ENCODE assay signal across 9 mouse cellular contexts in genomic region chr15:41951276-41951675, GRCm38 (mm10).
DNase-seq lines count a peak whose midpoint lies in the region; ATAC-seq and TF ChIP-seq lines count a peak whose summit lies in the region.
"Had no signal": no experiment of that assay in that cellular context is flagged by ENCODE, and none has a peak within 500 bp of the region (broad histone marks: within the 10 kb centered on the region; RNA-seq: fewer than 3 reads in every experiment).

No protein-coding gene starts in this region.

- WGBS in kidney, embryonic 16.5 days: 58% methylated on average over 5 of the region's 5 CpGs
- 73% methylated on average over 5 of the region's 5 CpGs for WGBS in hindbrain, postnatal 0 days
- WGBS in forebrain, embryonic 12.5 days: 79% methylated on average over 5 of the region's 5 CpGs

- H3K36me3 ChIP-seq in kidney, embryonic 16.5 days (ENCODE audit: insufficient read depth, low read length): no peaks in the 10 kb centered on the region
- H3K36me3 ChIP-seq in hindbrain, postnatal 0 days (ENCODE audit: insufficient read depth, low read length): no peaks in the 10 kb centered on the region
- no peaks in the 10 kb centered on the region for H3K36me3 ChIP-seq in splenic B cell, adult 2 months (ENCODE audit: control insufficient read depth, insufficient read depth, low read length, poor library complexity, severe bottlenecking)
- no peaks in the 10 kb centered on the region for H3K36me3 ChIP-seq in forebrain, embryonic 12.5 days (replicated peaks)
- H3K36me3 ChIP-seq: embryonic facial prominence, embryonic 15.5 days had no signal

- no peak overlapping the region for H3K27ac ChIP-seq in kidney, embryonic 16.5 days (ENCODE audit: low read length)
- H3K27ac ChIP-seq in hindbrain, postnatal 0 days: no peak overlapping the region
- no peak overlapping the region for H3K27ac ChIP-seq in forebrain, embryonic 12.5 days
- H3K27ac ChIP-seq: embryonic facial prominence, embryonic 15.5 days had no signal

- H3K9ac ChIP-seq in kidney, embryonic 16.5 days (replicated peaks; ENCODE audit: low read length): no peak overlapping the region
- no peak overlapping the region for H3K9ac ChIP-seq in hindbrain, postnatal 0 days (replicated peaks; ENCODE audit: low read length)
- no peak overlapping the region for H3K9ac ChIP-seq in forebrain, embryonic 12.5 days
- H3K9ac ChIP-seq: embryonic facial prominence, embryonic 15.5 days had no signal

- peaks cover 4% of the 10 kb centered on the region; the same call in 1 of the 2 replicates for H3K4me1 ChIP-seq in kidney, embryonic 16.5 days (ENCODE audit: insufficient read depth, low read length)
- no peaks in the 10 kb centered on the region; the same call in 1 of the 2 replicates for H3K4me1 ChIP-seq in hindbrain, postnatal 0 days (ENCODE audit: insufficient read depth, low read length)
- H3K4me1 ChIP-seq in forebrain, embryonic 12.5 days: no peaks in the 10 kb centered on the region

- POLR2A ChIA-PET in Patski (lab: Charles Lee): no interaction called here

- ATAC-seq in kidney, embryonic 16.5 days (ENCODE audit: low FRiP score, low TSS enrichment): no peak
- ATAC-seq in CD4-positive, CD25-positive, alpha-beta regulatory T cell, adult 4 months: peak; percentile 45
- no peak for ATAC-seq in Patski
- ATAC-seq in hindbrain, postnatal 0 days: peak; percentile 59; the same call in 1 of the 2 replicates
- ATAC-seq in forebrain, embryonic 12.5 days (ENCODE audit: low FRiP score): no peak

- in situ Hi-C loops in Patski (cut with MboI; ENCODE audit: low pct_unique_long_range_greater_than_20kb): loop anchor here (25.0 kb wide), 2 partner anchors 289 to 639 kb away; no protein-coding TSS in a partner anchor

- no peak overlapping the region for H3K4me3 ChIP-seq in kidney, embryonic 16.5 days (ENCODE audit: low read length)
- H3K4me3 ChIP-seq in hindbrain, postnatal 0 days (ENCODE audit: low read length): no peak overlapping the region
- H3K4me3 ChIP-seq in forebrain, embryonic 12.5 days (replicated peaks): no peak overlapping the region
- H3K4me3 ChIP-seq: embryonic facial prominence, embryonic 15.5 days had no signal

- H3K9me3 ChIP-seq in kidney, embryonic 16.5 days (ENCODE audit: low read length): no peaks in the 10 kb centered on the region
- H3K9me3 ChIP-seq in hindbrain, postnatal 0 days (ENCODE audit: low read length): no peaks in the 10 kb centered on the region
- H3K9me3 ChIP-seq in forebrain, embryonic 12.5 days: no peaks in the 10 kb centered on the region
- H3K9me3 ChIP-seq: embryonic facial prominence, embryonic 15.5 days had no signal

- peak; percentile 27 for DNase-seq in kidney, adult 18-20 months
- no peak for DNase-seq in Patski (ENCODE audit: low read depth, low spot score)
- peak; percentile 77 for DNase-seq in hindbrain, postnatal 0 days (ENCODE audit: low spot score)
- DNase-seq in splenic B cell, adult 2 months (ENCODE audit: low read depth, low spot score): peak; percentile 34
- DNase-seq in T-cell, adult 2 months (ENCODE audit: low spot score): no peak

- CTCF ChIA-PET in Patski (lab: Charles Lee): no interaction called here

- no peak overlapping the region for H3K4me2 ChIP-seq in kidney, embryonic 16.5 days (replicated peaks; ENCODE audit: low read depth, low read length)
- H3K4me2 ChIP-seq in hindbrain, postnatal 0 days (ENCODE audit: low read depth, low read length): no peak overlapping the region
- no peak overlapping the region for H3K4me2 ChIP-seq in forebrain, embryonic 12.5 days
- H3K4me2 ChIP-seq: embryonic facial prominence, embryonic 15.5 days had no signal

- peak; percentile 58 for TF ChIP-seq CTCF in Patski (IDR thresholded peaks at IDR 0.05)
- TF ChIP-seq CTCF in hindbrain, postnatal 0 days (IDR thresholded peaks at IDR 0.05; ENCODE audit: low read depth): peak; percentile 65

- H3K27me3 ChIP-seq in kidney, embryonic 16.5 days (ENCODE audit: insufficient read depth, low read length): no peaks in the 10 kb centered on the region
- H3K27me3 ChIP-seq in Patski: peaks cover 4% of the 10 kb centered on the region
- H3K27me3 ChIP-seq in hindbrain, postnatal 0 days (ENCODE audit: insufficient read depth, low read length): no peaks in the 10 kb centered on the region
- no peaks in the 10 kb centered on the region for H3K27me3 ChIP-seq in splenic B cell, adult 2 months (ENCODE audit: control insufficient read depth, insufficient read depth, low read length, poor library complexity, severe bottlenecking)
- H3K27me3 ChIP-seq in forebrain, embryonic 12.5 days: no peaks in the 10 kb centered on the region
- H3K27me3 ChIP-seq: embryonic facial prominence, embryonic 15.5 days had no signal

Comparison
In these comparisons a context has a peak if more than half of its experiments do, and no peak if none do; other contexts are left out.
1. DNase-seq: peak in kidney, adult 18-20 months (single experiment), hindbrain, postnatal 0 days (single experiment) and splenic B cell, adult 2 months (single experiment); none in Patski (single experiment) and T-cell, adult 2 months (single experiment).
2. ATAC-seq: peak in CD4-positive, CD25-positive, alpha-beta regulatory T cell, adult 4 months (single experiment) and hindbrain, postnatal 0 days (single experiment); none in kidney, embryonic 16.5 days (single experiment), Patski (single experiment) and forebrain, embryonic 12.5 days (single experiment).